Mouse (Mus musculus) right cerebral cortex, postnatal 14 days (tissue): ENCODE results near the gene March10.
A peak's percentile ranks its signal among the peaks of the same experiment; 100 is the strongest.

ENCODE experiments used
- DNase-seq: peaks from one replicate; pipeline ENCODE4 v3.0.0; 2022

Gene March10

GRCm38 (mm10) chr11:105465488-105465887 lies 9.0 kb upstream of the March10 start:
- no peak for DNase-seq

GRCm38 (mm10) chr11:105464430-105464967 lies 8.0 kb upstream of the March10 start:
- DNase-seq, result no peak

GRCm38 (mm10) chr11:105459900-105460299 lies 3.4 kb upstream of the March10 start:
- no peak for DNase-seq

- no peak for DNase-seq
Measured at GRCm38 (mm10) chr11:105457041-105457440, 506 bp upstream of the March10 start.

GRCm38 (mm10) chr11:105455118-105455517 lies 1.4 kb downstream of the March10 start:
- DNase-seq, result no peak

- DNase-seq, result no peak
Measured at GRCm38 (mm10) chr11:105453084-105453483, 3.5 kb downstream of the March10 start.

GRCm38 (mm10) chr11:105452504-105452903 lies 4.0 kb downstream of the March10 start:
- DNase-seq, result no peak

GRCm38 (mm10) chr11:105451553-105452135 lies 4.9 kb downstream of the March10 start:
- no peak for DNase-seq

GRCm38 (mm10) chr11:105449581-105450315 lies 6.8 kb downstream of the March10 start:
- no peak for DNase-seq

GRCm38 (mm10) chr11:105447661-105448060 lies 8.9 kb downstream of the March10 start:
- DNase-seq, result no peak

- no peak for DNase-seq
Measured at GRCm38 (mm10) chr11:105446221-105446620, 10.3 kb downstream of the March10 start.

GRCm38 (mm10) chr11:105445741-105446140 lies 10.8 kb downstream of the March10 start:
- DNase-seq, result no peak

- no peak for DNase-seq
Measured at GRCm38 (mm10) chr11:105444929-105445328, 11.6 kb downstream of the March10 start.

- no peak for DNase-seq
Measured at GRCm38 (mm10) chr11:105443505-105443904, 13.0 kb downstream of the March10 start.

- no peak for DNase-seq
Measured at GRCm38 (mm10) chr11:105439796-105440195, 16.7 kb downstream of the March10 start.

- DNase-seq, result no peak
Measured at GRCm38 (mm10) chr11:105438907-105439306, 17.6 kb downstream of the March10 start.

- DNase-seq, result no peak
Measured at GRCm38 (mm10) chr11:105426441-105426840, 30.1 kb downstream of the March10 start.

- no peak for DNase-seq
Measured at GRCm38 (mm10) chr11:105424643-105425042, 31.9 kb downstream of the March10 start.

GRCm38 (mm10) chr11:105420671-105421450 lies 35.7 kb downstream of the March10 start:
- DNase-seq, result peak; percentile 59

- DNase-seq, result no peak
Measured at GRCm38 (mm10) chr11:105419946-105420345, 36.6 kb downstream of the March10 start.

GRCm38 (mm10) chr11:105414009-105414408 lies 42.5 kb downstream of the March10 start:
- no peak for DNase-seq

GRCm38 (mm10) chr11:105409408-105409807 lies 47.1 kb downstream of the March10 start:
- no peak for DNase-seq

- no peak for DNase-seq
Measured at GRCm38 (mm10) chr11:105407846-105408441, 48.6 kb downstream of the March10 start.
